Mouse (Mus musculus): Measurements from ENCODE around the gene Cmip.
A peak's percentile ranks its signal among the peaks of the same experiment; 100 is the strongest.

Gene Cmip

GRCm38 (mm10) chr8:117464525-117464924, 207.7 kb downstream of the Cmip start:
- peak; percentile 30 for DNase-seq (ENCODE audit: low read depth, low spot score)

GRCm38 (mm10) chr8:117465250-117465649, 208.4 kb downstream of the Cmip start:
- DNase-seq (ENCODE audit: low read depth, low spot score), result peak; percentile 93

GRCm38 (mm10) chr8:117467466-117467865, 210.6 kb downstream of the Cmip start:
- no peak for DNase-seq (ENCODE audit: low read depth, low spot score)

- no peak for DNase-seq (ENCODE audit: low read depth, low spot score)
These were observed 212.8 kb downstream of the Cmip start for GRCm38 (mm10) chr8:117469431-117470341.

GRCm38 (mm10) chr8:117470342-117470781, 213.5 kb downstream of the Cmip start:
- DNase-seq (ENCODE audit: low read depth, low spot score), result no peak

GRCm38 (mm10) chr8:117471174-117471573, 214.3 kb downstream of the Cmip start:
- DNase-seq (ENCODE audit: low read depth, low spot score), result peak; percentile 87

- DNase-seq (ENCODE audit: low read depth, low spot score), result no peak
These were observed 214.8 kb downstream of the Cmip start for GRCm38 (mm10) chr8:117471655-117472054.

- DNase-seq (ENCODE audit: low read depth, low spot score), result no peak
These were observed 215.5 kb downstream of the Cmip start for GRCm38 (mm10) chr8:117472332-117472731.

GRCm38 (mm10) chr8:117474944-117475343, 218.1 kb downstream of the Cmip start:
- peak; percentile 96 for DNase-seq (ENCODE audit: low read depth, low spot score)

GRCm38 (mm10) chr8:117475819-117476218, 219.0 kb downstream of the Cmip start:
- DNase-seq (ENCODE audit: low read depth, low spot score), result no peak

- DNase-seq (ENCODE audit: low read depth, low spot score), result no peak
These were observed 221.2 kb downstream of the Cmip start for GRCm38 (mm10) chr8:117478082-117478481.

GRCm38 (mm10) chr8:117479996-117480395, 223.1 kb downstream of the Cmip start:
- no peak for DNase-seq (ENCODE audit: low read depth, low spot score)

GRCm38 (mm10) chr8:117480516-117480915, 223.7 kb downstream of the Cmip start:
- DNase-seq (ENCODE audit: low read depth, low spot score), result no peak

- DNase-seq (ENCODE audit: low read depth, low spot score), result no peak
These were observed 225.0 kb downstream of the Cmip start for GRCm38 (mm10) chr8:117481830-117482229.

GRCm38 (mm10) chr8:117484731-117485130, 227.9 kb downstream of the Cmip start:
- DNase-seq (ENCODE audit: low read depth, low spot score), result no peak

- DNase-seq (ENCODE audit: low read depth, low spot score), result peak; percentile 79
These were observed 228.5 kb downstream of the Cmip start for GRCm38 (mm10) chr8:117485316-117485715.

- DNase-seq (ENCODE audit: low read depth, low spot score), result peak; percentile 18
These were observed 231.6 kb downstream of the Cmip start for GRCm38 (mm10) chr8:117488246-117489005.

- DNase-seq (ENCODE audit: low read depth, low spot score), result no peak
These were observed 236.7 kb downstream of the Cmip start for GRCm38 (mm10) chr8:117493543-117493942.

GRCm38 (mm10) chr8:117494874-117495273, 238.0 kb downstream of the Cmip start:
- DNase-seq (ENCODE audit: low read depth, low spot score), result no peak

GRCm38 (mm10) chr8:117498179-117498914, 241.5 kb downstream of the Cmip start, which contains the start of gene Plcg2:
Gene Plcg2 (plus strand): TSS chr8:117498291.
- DNase-seq (ENCODE audit: low read depth, low spot score), result no peak

GRCm38 (mm10) chr8:117498915-117499540, 242.2 kb downstream of the Cmip start:
- no peak for DNase-seq (ENCODE audit: low read depth, low spot score)

Data from 3T3-L1 (cell line).